Mouse (Mus musculus): ENCODE measurements at regions not wholly inside any gene's neighbourhood (a gene's known extent, or its start where the extent isn't known, plus 50 kb on each side); places are given as distances from the start of the nearest gene placed in this dataset.
"Not testable (repeated sequence)": the region's sequence is repeated elsewhere in the genome, so short reads cannot be mapped to it uniquely, and the experiment has no call there.

GRCm38 (mm10) chr10:56856186-56856585 is 479.1 kb downstream of the Gja1 start:
- no peaks in the 10 kb centered on the region for H3K9me3 ChIP-seq (ENCODE audit: control insufficient read depth, low read length)
- no peak overlapping the region for H3K4me3 ChIP-seq (ENCODE audit: low read length)
- H3K36me3 ChIP-seq (ENCODE audit: control insufficient read depth, insufficient read depth, low read length): no peaks in the 10 kb centered on the region
- WGBS: 94% methylated on average over 6 of the region's 6 CpGs
- H3K4me1 ChIP-seq (ENCODE audit: control insufficient read depth, insufficient read depth, low read length): no peaks in the 10 kb centered on the region
- H3K4me2 ChIP-seq (replicated peaks; ENCODE audit: low read depth, low read length): no peak overlapping the region
- H3K27ac ChIP-seq (ENCODE audit: low read depth, low read length): no peak overlapping the region
- no peak for ATAC-seq (ENCODE audit: low FRiP score, low TSS enrichment)
- H3K9ac ChIP-seq (ENCODE audit: low read depth, low read length): no peak overlapping the region
- no peaks in the 10 kb centered on the region for H3K27me3 ChIP-seq (ENCODE audit: control insufficient read depth, insufficient read depth, low read length)

- ATAC-seq (ENCODE audit: low FRiP score, low TSS enrichment): no peak
Measured at GRCm38 (mm10) chr10:56879744-56880143, 502.6 kb downstream of the Gja1 start.

GRCm38 (mm10) chr10:56880154-56880591 is 503.0 kb downstream of the Gja1 start:
- H3K27ac ChIP-seq (ENCODE audit: low read depth, low read length): no peak overlapping the region
- H3K36me3 ChIP-seq (ENCODE audit: control insufficient read depth, insufficient read depth, low read length): no peaks in the 10 kb centered on the region
- no peak overlapping the region for H3K4me3 ChIP-seq (ENCODE audit: low read length)
- 0 out of 2 replicates have a peak, but pooled peaks cover 4% of the 10 kb centered on the region for H3K4me1 ChIP-seq (ENCODE audit: control insufficient read depth, insufficient read depth, low read length)
- no peaks in the 10 kb centered on the region for H3K27me3 ChIP-seq (ENCODE audit: control insufficient read depth, insufficient read depth, low read length)
- no peaks in the 10 kb centered on the region for H3K9me3 ChIP-seq (ENCODE audit: control insufficient read depth, low read length)
- no peak for ATAC-seq (ENCODE audit: low FRiP score, low TSS enrichment)
- no peak overlapping the region for H3K9ac ChIP-seq (ENCODE audit: low read depth, low read length)
- WGBS: 90% methylated on average over 12 of the region's 12 CpGs
- H3K4me2 ChIP-seq (replicated peaks; ENCODE audit: low read depth, low read length): no peak overlapping the region

More at GRCm38 (mm10) chr10:56879744-56880143, 502.6 kb downstream of the Gja1 start:
- Histone ChIP-seq H3K27ac (ENCODE audit: low read depth, low read length) (no peak overlapping the region), H3K27me3 (ENCODE audit: control insufficient read depth, insufficient read depth, low read length) (no peaks in the 10 kb centered on the region), H3K9me3 (ENCODE audit: control insufficient read depth, low read length) (no peaks in the 10 kb centered on the region), H3K4me3 (ENCODE audit: low read length) (no peak overlapping the region), H3K4me1 (ENCODE audit: control insufficient read depth, insufficient read depth, low read length) (0 out of 2 replicates have a peak, but pooled peaks cover 1% of the 10 kb centered on the region), H3K9ac (ENCODE audit: low read depth, low read length) (no peak overlapping the region), H3K36me3 (ENCODE audit: control insufficient read depth, insufficient read depth, low read length) (no peaks in the 10 kb centered on the region), H3K4me2 (replicated peaks; ENCODE audit: low read depth, low read length) (no peak overlapping the region)
- WGBS: 73% methylated on average over 7 of the region's 7 CpGs

GRCm38 (mm10) chr10:56884456-56885410 is 507.6 kb downstream of the Gja1 start:
- 59% methylated on average over 4 of the region's 4 CpGs for WGBS
- Histone ChIP-seq H3K27ac (ENCODE audit: low read depth, low read length) (no peak overlapping the region), H3K27me3 (ENCODE audit: control insufficient read depth, insufficient read depth, low read length) (no peaks in the 10 kb centered on the region), H3K36me3 (ENCODE audit: control insufficient read depth, insufficient read depth, low read length) (no peaks in the 10 kb centered on the region), H3K4me2 (replicated peaks; ENCODE audit: low read depth, low read length) (no peak overlapping the region), H3K9ac (ENCODE audit: low read depth, low read length) (no peak overlapping the region), H3K9me3 (ENCODE audit: control insufficient read depth, low read length) (no peaks in the 10 kb centered on the region), H3K4me3 (ENCODE audit: low read length) (no peak overlapping the region), H3K4me1 (ENCODE audit: control insufficient read depth, insufficient read depth, low read length) (0 out of 2 replicates have a peak, but pooled peaks cover 4% of the 10 kb centered on the region)
- ATAC-seq (ENCODE audit: low FRiP score, low TSS enrichment): peak; percentile 57; the same call in 1 of the 2 replicates

GRCm38 (mm10) chr10:56891530-56891929 is 514.4 kb downstream of the Gja1 start:
- H3K4me1 ChIP-seq (ENCODE audit: control insufficient read depth, insufficient read depth, low read length); H3K9me3 ChIP-seq (ENCODE audit: control insufficient read depth, low read length); H3K9ac ChIP-seq (ENCODE audit: low read depth, low read length); H3K36me3 ChIP-seq (ENCODE audit: control insufficient read depth, insufficient read depth, low read length); H3K4me3 ChIP-seq (ENCODE audit: low read length); H3K4me2 ChIP-seq (replicated peaks; ENCODE audit: low read depth, low read length); H3K27ac ChIP-seq (ENCODE audit: low read depth, low read length); ATAC-seq (ENCODE audit: low FRiP score, low TSS enrichment); H3K27me3 ChIP-seq (ENCODE audit: control insufficient read depth, insufficient read depth, low read length): not testable (repeated sequence)
- 90% methylated on average over 2 of the region's 2 CpGs for whole genome bisulfite sequencing

- Histone ChIP-seq H3K27ac (ENCODE audit: low read depth, low read length) (no peak overlapping the region), H3K9ac (ENCODE audit: low read depth, low read length) (no peak overlapping the region), H3K4me1 (ENCODE audit: control insufficient read depth, insufficient read depth, low read length) (no peaks in the 10 kb centered on the region), H3K36me3 (ENCODE audit: control insufficient read depth, insufficient read depth, low read length) (no peaks in the 10 kb centered on the region), H3K9me3 (ENCODE audit: control insufficient read depth, low read length) (no peaks in the 10 kb centered on the region), H3K27me3 (ENCODE audit: control insufficient read depth, insufficient read depth, low read length) (no peaks in the 10 kb centered on the region), H3K4me2 (replicated peaks; ENCODE audit: low read depth, low read length) (no peak overlapping the region), H3K4me3 (ENCODE audit: low read length) (no peak overlapping the region)
- peak; percentile 16; the same call in 1 of the 2 replicates for ATAC-seq (ENCODE audit: low FRiP score, low TSS enrichment)
- 67% methylated on average over 10 of the region's 10 CpGs for WGBS
Measured at GRCm38 (mm10) chr10:56892666-56893209, 515.6 kb downstream of the Gja1 start.

- no peak overlapping the region for H3K4me2 ChIP-seq (replicated peaks; ENCODE audit: low read depth, low read length)
- 38% methylated on average over 8 of the region's 8 CpGs for WGBS
- no peak overlapping the region for H3K27ac ChIP-seq (ENCODE audit: low read depth, low read length)
- no peaks in the 10 kb centered on the region for H3K4me1 ChIP-seq (ENCODE audit: control insufficient read depth, insufficient read depth, low read length)
- peak; percentile 55; the same call in 1 of the 2 replicates for ATAC-seq (ENCODE audit: low FRiP score, low TSS enrichment)
- no peaks in the 10 kb centered on the region for H3K27me3 ChIP-seq (ENCODE audit: control insufficient read depth, insufficient read depth, low read length)
- no peak overlapping the region for H3K9ac ChIP-seq (ENCODE audit: low read depth, low read length)
- no peaks in the 10 kb centered on the region for H3K9me3 ChIP-seq (ENCODE audit: control insufficient read depth, low read length)
- H3K4me3 ChIP-seq (ENCODE audit: low read length): no peak overlapping the region
- H3K36me3 ChIP-seq (ENCODE audit: control insufficient read depth, insufficient read depth, low read length): no peaks in the 10 kb centered on the region
Measured at GRCm38 (mm10) chr10:56893210-56893705, 516.1 kb downstream of the Gja1 start.

- H3K27ac ChIP-seq (ENCODE audit: low read depth, low read length): no peak overlapping the region
- H3K4me3 ChIP-seq (ENCODE audit: low read length): no peak overlapping the region
- H3K4me1 ChIP-seq (ENCODE audit: control insufficient read depth, insufficient read depth, low read length): no peaks in the 10 kb centered on the region
- no peak overlapping the region for H3K9ac ChIP-seq (ENCODE audit: low read depth, low read length)
- no peaks in the 10 kb centered on the region for H3K27me3 ChIP-seq (ENCODE audit: control insufficient read depth, insufficient read depth, low read length)
- no peaks in the 10 kb centered on the region for H3K36me3 ChIP-seq (ENCODE audit: control insufficient read depth, insufficient read depth, low read length)
- no peak overlapping the region for H3K4me2 ChIP-seq (replicated peaks; ENCODE audit: low read depth, low read length)
- WGBS: 82% methylated on average over 5 of the region's 5 CpGs
- no peak for ATAC-seq (ENCODE audit: low FRiP score, low TSS enrichment)
- H3K9me3 ChIP-seq (ENCODE audit: control insufficient read depth, low read length): no peaks in the 10 kb centered on the region
Measured at GRCm38 (mm10) chr10:56899640-56900274, 522.6 kb downstream of the Gja1 start.

Data from kidney, embryonic 14.5 days (tissue).